In the genomic region with DNA sequence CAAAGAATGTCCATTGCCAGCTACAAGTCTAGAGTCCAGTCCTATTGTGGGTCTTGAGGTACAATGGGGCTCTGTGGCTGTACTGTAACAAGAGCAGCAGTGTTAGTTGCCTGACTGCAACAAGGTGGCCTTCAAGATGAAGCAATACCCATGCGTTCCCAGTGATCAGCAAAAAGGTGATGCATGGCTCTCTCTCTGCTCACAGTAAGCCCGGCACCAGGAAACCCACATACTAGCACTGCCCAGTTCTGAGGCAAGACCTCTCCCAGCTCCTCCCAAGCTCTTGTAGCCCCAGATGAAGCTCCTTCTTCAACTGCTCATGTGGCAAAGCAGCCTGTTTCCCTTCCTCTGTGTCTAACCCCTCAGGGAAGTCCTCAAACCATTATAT, we compare ENCODE assay signal across 19 mouse cellular contexts. TPM values are rescaled to one million over a fixed set of nuclear protein-coding genes. Genes with fewer than 3 reads are reported as not detected.
"Had no signal": no experiment of that assay in that cellular context is flagged by ENCODE, and none has a peak within 500 bp of the region (broad histone marks: within the 10 kb centered on the region; RNA-seq: fewer than 3 reads in every experiment).

No protein-coding gene starts in this region.

- H3K27me3 ChIP-seq: kidney, embryonic 15.5 days; liver, embryonic 12.5 days; lung, embryonic 15.5 days; midbrain, embryonic 15.5 days; neural tube, embryonic 13.5 days; stomach, embryonic 15.5 days had no signal

- H3K4me2 ChIP-seq: kidney, embryonic 15.5 days; liver, embryonic 12.5 days; lung, embryonic 15.5 days; midbrain, embryonic 11.5 days; midbrain, embryonic 15.5 days; neural tube, embryonic 13.5 days; stomach, embryonic 15.5 days had no signal

- H3K4me3 ChIP-seq: kidney, embryonic 15.5 days; left cerebral cortex, adult 2 months; liver, embryonic 12.5 days; lung, embryonic 15.5 days; megakaryocyte, embryonic 14.5 days; midbrain, embryonic 15.5 days; neural tube, embryonic 13.5 days; stomach, embryonic 15.5 days had no signal

- H3K27ac ChIP-seq: kidney, embryonic 15.5 days; left cerebral cortex, adult 2 months; liver, embryonic 12.5 days; lung, embryonic 15.5 days; macrophage; midbrain, embryonic 15.5 days; neural tube, embryonic 13.5 days; stomach, embryonic 15.5 days had no signal

- H3K4me1 ChIP-seq: megakaryocyte, embryonic 14.5 days had no signal

- H3K36me3 ChIP-seq: kidney, embryonic 15.5 days; liver, embryonic 12.5 days; lung, embryonic 15.5 days; midbrain, embryonic 15.5 days; neural tube, embryonic 13.5 days; stomach, embryonic 15.5 days had no signal

- H3K9me3 ChIP-seq: kidney, embryonic 15.5 days; liver, embryonic 12.5 days; lung, embryonic 15.5 days; megakaryocyte, embryonic 14.5 days; midbrain, embryonic 15.5 days; neural tube, embryonic 13.5 days; stomach, embryonic 15.5 days had no signal

- DNase-seq: kidney, adult 2 months; kidney, postnatal 25 days; lung, postnatal 14 days; right cerebral cortex, postnatal 14 days; thymus, adult 2 months; thymus, postnatal 25 days had no signal

- H3K9ac ChIP-seq: kidney, embryonic 15.5 days; liver, embryonic 12.5 days; lung, embryonic 15.5 days; midbrain, embryonic 15.5 days; neural tube, embryonic 13.5 days; stomach, embryonic 15.5 days had no signal

- ATAC-seq: liver, embryonic 12.5 days; midbrain, embryonic 15.5 days had no signal

RNA-seq across cellular contexts. Expression of a gene that starts 57.4 kb away (rescaled TPM):
- total RNA-seq: layer of hippocampus, postnatal 25 days; left cerebral cortex, adult 2 months; left cerebral cortex, postnatal 14 days had no signal
- polyA plus RNA-seq: liver, embryonic 12.5 days; macrophage; testis, adult 2 months had no signal
